ENCODE assay signal across 22 mouse cellular contexts in the genomic region with DNA sequence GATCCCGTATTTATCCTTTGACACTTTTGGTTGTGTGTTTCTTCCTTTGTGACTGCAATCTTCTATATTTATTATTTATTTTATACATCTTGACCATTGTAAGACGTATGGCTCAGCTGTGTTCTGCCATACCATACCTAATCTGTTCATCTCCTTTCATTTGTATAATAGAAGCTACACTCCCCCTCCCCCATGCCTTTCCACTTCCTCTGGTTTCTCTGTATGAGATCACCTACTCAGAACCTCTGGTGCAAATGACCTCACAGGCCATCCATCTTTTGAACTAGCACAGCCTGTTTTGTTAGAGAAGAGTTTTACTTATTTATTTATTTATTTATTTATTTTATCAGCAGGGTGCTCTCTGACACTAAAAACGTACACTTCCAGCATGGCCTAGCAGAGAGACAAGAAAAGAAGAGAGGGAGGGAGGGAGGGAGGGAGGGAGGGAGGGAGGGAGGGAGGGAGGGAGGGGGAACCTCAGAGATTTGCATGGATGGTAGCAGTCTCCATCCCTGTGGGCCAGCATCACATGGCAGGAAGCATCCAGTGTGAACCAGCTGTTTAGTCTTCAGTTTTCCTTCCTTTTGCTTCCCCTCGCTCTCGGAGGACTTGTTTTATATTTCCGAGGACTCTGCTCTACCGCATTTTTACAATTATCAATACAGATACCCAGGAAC.
A peak's percentile ranks its signal among the peaks of the same experiment; 100 is the strongest.
DNase-seq lines count a peak whose midpoint lies in the region; ATAC-seq and TF ChIP-seq lines count a peak whose summit lies in the region.
"Had no signal": no experiment of that assay in that cellular context is flagged by ENCODE, and none has a peak within 500 bp of the region (broad histone marks: within the 10 kb centered on the region; RNA-seq: fewer than 3 reads in every experiment).

No protein-coding gene starts in this region.

- TF ChIP-seq CTCF in hindbrain, postnatal 0 days (IDR thresholded peaks at IDR 0.05; ENCODE audit: low read depth) = no peak
- TF ChIP-seq CTCF in midbrain, postnatal 0 days (IDR thresholded peaks at IDR 0.05) = no peak

- no peak for ATAC-seq in embryonic facial prominence, embryonic 11.5 days (replicated peaks; ENCODE audit: insufficient number of reproducible peaks, low FRiP score, low TSS enrichment, low read depth)
- peak; percentile 40; the same call in 1 of the 2 replicates for ATAC-seq in hindbrain, embryonic 12.5 days (ENCODE audit: low FRiP score)
- ATAC-seq in hindbrain, postnatal 0 days = no peak
- peak; percentile 65; the same call in 1 of the 2 replicates for ATAC-seq in midbrain, embryonic 12.5 days (ENCODE audit: low FRiP score, low read depth)
- ATAC-seq in midbrain, postnatal 0 days (ENCODE audit: low FRiP score) = no peak
- ATAC-seq: forebrain, embryonic 16.5 days; midbrain, embryonic 15.5 days had no signal

- no peak overlapping the region for H3K9ac ChIP-seq in embryonic facial prominence, embryonic 11.5 days (replicated peaks; ENCODE audit: low read length)
- no peak overlapping the region for H3K9ac ChIP-seq in hindbrain, embryonic 12.5 days
- no peak overlapping the region for H3K9ac ChIP-seq in hindbrain, postnatal 0 days (replicated peaks; ENCODE audit: low read length)
- H3K9ac ChIP-seq in midbrain, embryonic 12.5 days (replicated peaks) = no peak overlapping the region
- H3K9ac ChIP-seq in midbrain, postnatal 0 days (replicated peaks; ENCODE audit: low read length, poor library complexity, severe bottlenecking) = no peak overlapping the region
- H3K9ac ChIP-seq: liver, embryonic 15.5 days; midbrain, embryonic 15.5 days; stomach, embryonic 15.5 days had no signal

- peak; percentile 31 for DNase-seq in embryonic facial prominence, embryonic 11.5 days (ENCODE audit: low spot score)
- DNase-seq in embryonic facial prominence, embryonic 10.5 days (ENCODE audit: low spot score) = no peak
- no peak for DNase-seq in hindbrain, postnatal 0 days (ENCODE audit: low spot score)
- no peak for DNase-seq in midbrain, postnatal 0 days (ENCODE audit: low spot score)
- peak; percentile 96 for DNase-seq in MN1 (ENCODE audit: low spot score)
- DNase-seq in right cerebral cortex, adult 18-20 months = no peak
- DNase-seq: adrenal gland, postnatal 25 days; cerebellum, adult 9-10 months; gastrocnemius, postnatal 14 days; heart, adult 18-20 months; heart, postnatal 36 days; kidney, adult 8-10 months; kidney, postnatal 10 days; liver; thymus, postnatal 25 days had no signal

- H3K4me1 ChIP-seq in embryonic facial prominence, embryonic 11.5 days (ENCODE audit: control insufficient read depth, insufficient read depth, low read length) = no peaks in the 10 kb centered on the region
- peaks cover 8% of the 10 kb centered on the region for H3K4me1 ChIP-seq in embryonic facial prominence, embryonic 10.5 days
- peaks cover 9% of the 10 kb centered on the region; the same call in 1 of the 2 replicates for H3K4me1 ChIP-seq in hindbrain, embryonic 12.5 days
- H3K4me1 ChIP-seq in hindbrain, postnatal 0 days (ENCODE audit: insufficient read depth, low read length) = no peaks in the 10 kb centered on the region
- 0 out of 2 replicates have a peak, but pooled peaks cover 5% of the 10 kb centered on the region for H3K4me1 ChIP-seq in midbrain, embryonic 12.5 days
- H3K4me1 ChIP-seq in midbrain, postnatal 0 days (ENCODE audit: insufficient read depth, low read length) = no peaks in the 10 kb centered on the region
- H3K4me1 ChIP-seq: liver, embryonic 15.5 days; midbrain, embryonic 15.5 days; stomach, embryonic 15.5 days had no signal

- no peak overlapping the region for H3K4me3 ChIP-seq in embryonic facial prominence, embryonic 11.5 days (ENCODE audit: low read depth, low read length)
- no peak overlapping the region for H3K4me3 ChIP-seq in embryonic facial prominence, embryonic 10.5 days
- H3K4me3 ChIP-seq in hindbrain, embryonic 12.5 days = no peak overlapping the region
- H3K4me3 ChIP-seq in hindbrain, postnatal 0 days (ENCODE audit: low read length) = no peak overlapping the region
- H3K4me3 ChIP-seq in midbrain, embryonic 12.5 days = no peak overlapping the region
- no peak overlapping the region for H3K4me3 ChIP-seq in midbrain, postnatal 0 days (ENCODE audit: low read depth, low read length)
- H3K4me3 ChIP-seq: limb, embryonic 10.5 days; liver, embryonic 15.5 days; midbrain, embryonic 15.5 days; stomach, embryonic 15.5 days had no signal

- no peaks in the 10 kb centered on the region for H3K27me3 ChIP-seq in embryonic facial prominence, embryonic 11.5 days (ENCODE audit: control insufficient read depth, insufficient read depth, low read length)
- H3K27me3 ChIP-seq in embryonic facial prominence, embryonic 10.5 days (replicated peaks; ENCODE audit: low read depth, poor library complexity, severe bottlenecking) = no peaks in the 10 kb centered on the region
- H3K27me3 ChIP-seq in hindbrain, embryonic 12.5 days = no peaks in the 10 kb centered on the region
- no peaks in the 10 kb centered on the region for H3K27me3 ChIP-seq in hindbrain, postnatal 0 days (ENCODE audit: insufficient read depth, low read length)
- no peaks in the 10 kb centered on the region for H3K27me3 ChIP-seq in midbrain, embryonic 12.5 days
- H3K27me3 ChIP-seq in midbrain, postnatal 0 days (ENCODE audit: insufficient read depth, low read length) = no peaks in the 10 kb centered on the region
- H3K27me3 ChIP-seq: liver, embryonic 15.5 days; midbrain, embryonic 15.5 days; stomach, embryonic 15.5 days had no signal

- no peaks in the 10 kb centered on the region for H3K36me3 ChIP-seq in embryonic facial prominence, embryonic 11.5 days (replicated peaks; ENCODE audit: control insufficient read depth, insufficient read depth, low read depth, low read length)
- H3K36me3 ChIP-seq in embryonic facial prominence, embryonic 10.5 days (replicated peaks) = no peaks in the 10 kb centered on the region; the same call in 1 of the 2 replicates
- no peaks in the 10 kb centered on the region for H3K36me3 ChIP-seq in hindbrain, embryonic 12.5 days
- H3K36me3 ChIP-seq in hindbrain, postnatal 0 days (ENCODE audit: insufficient read depth, low read length) = no peaks in the 10 kb centered on the region
- no peaks in the 10 kb centered on the region for H3K36me3 ChIP-seq in midbrain, embryonic 12.5 days
- no peaks in the 10 kb centered on the region for H3K36me3 ChIP-seq in midbrain, postnatal 0 days (ENCODE audit: insufficient read depth, low read length)
- H3K36me3 ChIP-seq: limb, embryonic 10.5 days; liver, embryonic 15.5 days; midbrain, embryonic 15.5 days; stomach, embryonic 15.5 days had no signal

- WGBS in embryonic facial prominence, embryonic 11.5 days = 70% methylated on average over 7 of the region's 7 CpGs
- WGBS in embryonic facial prominence, embryonic 10.5 days = 70% methylated on average over 7 of the region's 7 CpGs
- WGBS in hindbrain, embryonic 12.5 days = 54% methylated on average over 7 of the region's 7 CpGs
- WGBS in hindbrain, postnatal 0 days = 59% methylated on average over 7 of the region's 7 CpGs
- WGBS in midbrain, embryonic 12.5 days = 59% methylated on average over 7 of the region's 7 CpGs
- WGBS in midbrain, postnatal 0 days = 52% methylated on average over 7 of the region's 7 CpGs

- H3K27ac ChIP-seq in embryonic facial prominence, embryonic 11.5 days (replicated peaks; ENCODE audit: low read depth, low read length) = no peak overlapping the region
- no peak overlapping the region for H3K27ac ChIP-seq in embryonic facial prominence, embryonic 10.5 days (replicated peaks)
- no peak overlapping the region for H3K27ac ChIP-seq in hindbrain, embryonic 12.5 days
- no peak overlapping the region for H3K27ac ChIP-seq in hindbrain, postnatal 0 days
- H3K27ac ChIP-seq in midbrain, embryonic 12.5 days (replicated peaks) = no peak overlapping the region
- no peak overlapping the region for H3K27ac ChIP-seq in midbrain, postnatal 0 days (ENCODE audit: low read depth, low read length)
- H3K27ac ChIP-seq: limb, embryonic 10.5 days; liver, embryonic 15.5 days; midbrain, embryonic 15.5 days; stomach, embryonic 15.5 days had no signal

- H3K9me3 ChIP-seq in embryonic facial prominence, embryonic 11.5 days (replicated peaks; ENCODE audit: control insufficient read depth, low read length) = 0 out of 2 replicates have a peak, but pooled peaks cover 3% of the 10 kb centered on the region
- peaks cover 11% of the 10 kb centered on the region for H3K9me3 ChIP-seq in embryonic facial prominence, embryonic 10.5 days
- peaks cover 14% of the 10 kb centered on the region; the same call in 1 of the 2 replicates for H3K9me3 ChIP-seq in hindbrain, embryonic 12.5 days (replicated peaks)
- 0 out of 2 replicates have a peak, but pooled peaks cover 5% of the 10 kb centered on the region for H3K9me3 ChIP-seq in hindbrain, postnatal 0 days (ENCODE audit: low read length)
- 0 out of 2 replicates have a peak, but pooled peaks cover 6% of the 10 kb centered on the region for H3K9me3 ChIP-seq in midbrain, embryonic 12.5 days
- no peaks in the 10 kb centered on the region for H3K9me3 ChIP-seq in midbrain, postnatal 0 days (ENCODE audit: low read length)
- H3K9me3 ChIP-seq: limb, embryonic 10.5 days; midbrain, embryonic 15.5 days; stomach, embryonic 15.5 days had no signal

- no peak overlapping the region for H3K4me2 ChIP-seq in embryonic facial prominence, embryonic 11.5 days (ENCODE audit: low read depth, low read length)
- no peak overlapping the region for H3K4me2 ChIP-seq in hindbrain, embryonic 12.5 days (replicated peaks)
- H3K4me2 ChIP-seq in hindbrain, postnatal 0 days (ENCODE audit: low read depth, low read length) = no peak overlapping the region
- H3K4me2 ChIP-seq in midbrain, embryonic 12.5 days (replicated peaks) = no peak overlapping the region
- H3K4me2 ChIP-seq in midbrain, postnatal 0 days (ENCODE audit: low read depth, low read length, poor library complexity, severe bottlenecking) = no peak overlapping the region
- H3K4me2 ChIP-seq: liver, embryonic 15.5 days; midbrain, embryonic 15.5 days; stomach, embryonic 15.5 days had no signal

Comparison
In these comparisons a context has a peak if more than half of its experiments do, and no peak if none do; other contexts are left out.
1. ATAC-seq: peak in hindbrain, embryonic 12.5 days (single experiment) and midbrain, embryonic 12.5 days (single experiment); none in embryonic facial prominence, embryonic 11.5 days (single experiment), hindbrain, postnatal 0 days (single experiment) and midbrain, postnatal 0 days (single experiment).
2. DNase-seq: peak in embryonic facial prominence, embryonic 11.5 days (single experiment) and MN1 (single experiment); none in embryonic facial prominence, embryonic 10.5 days (single experiment), hindbrain, postnatal 0 days (single experiment), midbrain, postnatal 0 days (single experiment) and right cerebral cortex, adult 18-20 months (single experiment).